In genomic region chr11:102290141-102290540, GRCm38 (mm10) we compare ENCODE assay signal across 29 mouse cellular contexts. TPM values are rescaled to one million over a fixed set of nuclear protein-coding genes. Genes with fewer than 3 reads are reported as not detected.
DNase-seq lines count a peak whose midpoint lies in the region; ATAC-seq lines count a peak whose summit lies in the region.
"Had no signal": no experiment of that assay in that cellular context is flagged by ENCODE, and none has a peak within 500 bp of the region (broad histone marks: within the 10 kb centered on the region; RNA-seq: fewer than 3 reads in every experiment).

No protein-coding gene starts in this region.

- peak overlapping the region; percentile 30; the same call in 1 of the 2 replicates for H3K27ac ChIP-seq in limb, embryonic 11.5 days (replicated peaks; ENCODE audit: low read depth, low read length)
- H3K27ac ChIP-seq in limb, embryonic 10.5 days, result no peak overlapping the region; the same call in 1 of the 2 replicates
- H3K27ac ChIP-seq: forebrain, embryonic 10.5 days; heart, adult 2 months; heart, embryonic 13.5 days had no signal

- 83% methylated on average over 4 of the region's 4 CpGs for WGBS in limb, embryonic 11.5 days
- 89% methylated on average over 4 of the region's 4 CpGs for WGBS in limb, embryonic 10.5 days

- no peaks in the 10 kb centered on the region for H3K9me3 ChIP-seq in limb, embryonic 11.5 days (ENCODE audit: control insufficient read depth, low read length)
- H3K9me3 ChIP-seq in limb, embryonic 10.5 days (replicated peaks), result no peaks in the 10 kb centered on the region
- H3K9me3 ChIP-seq: forebrain, embryonic 10.5 days; heart, embryonic 13.5 days; megakaryocyte, embryonic 14.5 days had no signal

- peaks cover 34% of the 10 kb centered on the region for H3K36me3 ChIP-seq in limb, embryonic 11.5 days (ENCODE audit: control insufficient read depth, insufficient read depth, low read length)
- H3K36me3 ChIP-seq in limb, embryonic 10.5 days, result peaks cover 82% of the 10 kb centered on the region

- no peak overlapping the region for H3K9ac ChIP-seq in limb, embryonic 11.5 days (ENCODE audit: low read length)

- H3K27me3 ChIP-seq in limb, embryonic 11.5 days (ENCODE audit: control insufficient read depth, insufficient read depth, low read length), result no peaks in the 10 kb centered on the region
- no peaks in the 10 kb centered on the region for H3K27me3 ChIP-seq in limb, embryonic 10.5 days (ENCODE audit: low read depth, poor library complexity, severe bottlenecking)
- H3K27me3 ChIP-seq: heart, embryonic 13.5 days; megakaryocyte, embryonic 14.5 days had no signal

- peak; percentile 90 for DNase-seq in heart, adult 11 months
- no peak for DNase-seq in heart, postnatal 36 days
- DNase-seq in limb, embryonic 11.5 days (ENCODE audit: low spot score), result no peak
- DNase-seq in limb, embryonic 10.5 days (ENCODE audit: low spot score), result no peak
- peak; percentile 42 for DNase-seq in testis, postnatal 10 days (ENCODE audit: low spot score)
- DNase-seq in testis, postnatal 14 days (ENCODE audit: low spot score), result no peak
- no peak for DNase-seq in urinary bladder, adult 18-20 months (ENCODE audit: low spot score in 2 of 2)
- DNase-seq: adrenal gland, postnatal 10 days; cerebellum, adult 2 months; gastrocnemius, postnatal 25 days; heart, adult 2 months; heart, postnatal 4 days; left cerebral cortex, postnatal 4 days; lung, adult 18-20 months; lung, postnatal 14 days; right cerebral cortex, adult 18-20 months; right cerebral cortex, postnatal 4 days; thymus, adult 18-20 months; thymus, postnatal 36 days had no signal

- ATAC-seq in limb, embryonic 11.5 days (ENCODE audit: insufficient number of reproducible peaks, low FRiP score, low TSS enrichment, low read depth), result no peak
- no peak for ATAC-seq in megakaryocyte progenitor cell, adult 5-6 weeks (replicated peaks; ENCODE audit: poor library complexity)
- ATAC-seq: activated CD4-positive, CD25-positive, alpha-beta regulatory T cell, adult 4 months; intestine, postnatal 0 days had no signal

- H3K4me2 ChIP-seq in limb, embryonic 11.5 days (ENCODE audit: low read depth, severe bottlenecking), result no peak overlapping the region
- H3K4me2 ChIP-seq: heart, embryonic 13.5 days had no signal

- peaks cover 11% of the 10 kb centered on the region for H3K4me1 ChIP-seq in limb, embryonic 11.5 days (ENCODE audit: control insufficient read depth, insufficient read depth, low read length)
- H3K4me1 ChIP-seq in limb, embryonic 10.5 days, result peaks cover 34% of the 10 kb centered on the region

- no peak overlapping the region for H3K4me3 ChIP-seq in limb, embryonic 11.5 days (ENCODE audit: low read depth, low read length)
- no peak overlapping the region for H3K4me3 ChIP-seq in limb, embryonic 10.5 days
- H3K4me3 ChIP-seq: forebrain, embryonic 10.5 days; heart, adult 2 months; heart, embryonic 13.5 days; megakaryocyte, embryonic 14.5 days had no signal

- intact Hi-C loops in heart, postnatal 36 days (cut with DNase I), result no loop called here

RNA-seq across cellular contexts. Expression of gene Tmub2, which starts 5.4 kb away (rescaled TPM):
- total RNA-seq in heart, postnatal 36 days (2021), result 10 to 100 TPM; 25.2 to 26.7 TPM
- 46.7 and 51.5 TPM in 2 replicates for polyA plus RNA-seq in limb, embryonic 11.5 days (2014; fragmentation: Nextera tagmentation; extraction: Ambion mirVana)
- 37.3 and 44.0 TPM in 2 replicates for polyA plus RNA-seq in limb, embryonic 10.5 days (2016; fragmentation: Nextera tagmentation; extraction: Ambion mirVana)
- total RNA-seq in megakaryocyte progenitor cell, adult 5-6 weeks (2015), result 15.3 and 16.3 TPM in 2 replicates
- total RNA-seq in megakaryocyte progenitor cell, adult 5-6 weeks (2017), result 21.4 and 24.8 TPM in 2 replicates

RNA-seq across cellular contexts. Expression of gene Atxn7l3, which starts 6.3 kb away (rescaled TPM):
- 10 to 100 TPM; 22.9 to 24.2 TPM for total RNA-seq in heart, postnatal 36 days (2021)
- 20.0 and 22.1 TPM in 2 replicates for polyA plus RNA-seq in limb, embryonic 11.5 days (2014; fragmentation: Nextera tagmentation; extraction: Ambion mirVana)
- polyA plus RNA-seq in limb, embryonic 10.5 days (2016; fragmentation: Nextera tagmentation; extraction: Ambion mirVana), result 16.6 and 20.1 TPM in 2 replicates
- 19.0 and 19.1 TPM in 2 replicates for total RNA-seq in megakaryocyte progenitor cell, adult 5-6 weeks (2015)
- 19.5 and 25.6 TPM in 2 replicates for total RNA-seq in megakaryocyte progenitor cell, adult 5-6 weeks (2017)

RNA-seq across cellular contexts. Expression of gene Asb16, which starts 21.6 kb away (rescaled TPM):
- 1 to 10 TPM in 1 of 2 experiments, under 1 TPM in 1; 0.73 to 1.1 TPM for total RNA-seq in heart, postnatal 36 days (2021)
- 0.13 and 0.33 TPM in 2 replicates for polyA plus RNA-seq in limb, embryonic 11.5 days (2014; fragmentation: Nextera tagmentation; extraction: Ambion mirVana)
- 0.06 and 0.08 TPM in 2 replicates for polyA plus RNA-seq in limb, embryonic 10.5 days (2016; fragmentation: Nextera tagmentation; extraction: Ambion mirVana)
- total RNA-seq in megakaryocyte progenitor cell, adult 5-6 weeks (2015), result 1.5 and 2.0 TPM in 2 replicates
- 0.54 and 0.58 TPM in 2 replicates for total RNA-seq in megakaryocyte progenitor cell, adult 5-6 weeks (2017)
- total RNA-seq: monocyte, adult 5-6 weeks had no signal
- polyA plus RNA-seq: activated CD4-positive, CD25-positive, alpha-beta regulatory T cell, adult 4 months; kidney, postnatal 0 days; stomach, embryonic 14.5 days had no signal

RNA-seq across cellular contexts. Expression of gene Ubtf, which starts 29.4 kb away (rescaled TPM):
- 10 to 100 TPM; 57.2 to 60.4 TPM for total RNA-seq in heart, postnatal 36 days (2021)
- polyA plus RNA-seq in limb, embryonic 11.5 days (2014; fragmentation: Nextera tagmentation; extraction: Ambion mirVana), result 87.0 and 91.4 TPM in 2 replicates
- 102 and 108 TPM in 2 replicates for polyA plus RNA-seq in limb, embryonic 10.5 days (2016; fragmentation: Nextera tagmentation; extraction: Ambion mirVana)
- 31.7 and 34.1 TPM in 2 replicates for total RNA-seq in megakaryocyte progenitor cell, adult 5-6 weeks (2015)
- total RNA-seq in megakaryocyte progenitor cell, adult 5-6 weeks (2017), result 131 and 155 TPM in 2 replicates

RNA-seq across cellular contexts. Expression of gene BC030867, which starts 41.5 kb away (rescaled TPM):
- under 1 TPM; 0.14 to 0.25 TPM for total RNA-seq in heart, postnatal 36 days (2021)
- 26.9 and 27.8 TPM in 2 replicates for polyA plus RNA-seq in limb, embryonic 11.5 days (2014; fragmentation: Nextera tagmentation; extraction: Ambion mirVana)
- 33.4 and 35.7 TPM in 2 replicates for polyA plus RNA-seq in limb, embryonic 10.5 days (2016; fragmentation: Nextera tagmentation; extraction: Ambion mirVana)
- total RNA-seq in megakaryocyte progenitor cell, adult 5-6 weeks (2015), result 20.7 and 21.1 TPM in 2 replicates
- total RNA-seq in megakaryocyte progenitor cell, adult 5-6 weeks (2017), result 5.9 and 6.7 TPM in 2 replicates
- total RNA-seq: gastrocnemius, postnatal 25 days; liver, adult 2 months; monocyte, adult 5-6 weeks had no signal

Comparison
In these comparisons a context has a peak if more than half of its experiments do, and no peak if none do; other contexts are left out.
1. DNase-seq: peak in heart, adult 11 months (single experiment) and testis, postnatal 10 days (single experiment); none in heart, postnatal 36 days (0 of 2), limb, embryonic 11.5 days (single experiment), limb, embryonic 10.5 days (single experiment), testis, postnatal 14 days (single experiment) and urinary bladder, adult 18-20 months (0 of 2).